ENCODE assay signal across 34 mouse cellular contexts in the genomic region with DNA sequence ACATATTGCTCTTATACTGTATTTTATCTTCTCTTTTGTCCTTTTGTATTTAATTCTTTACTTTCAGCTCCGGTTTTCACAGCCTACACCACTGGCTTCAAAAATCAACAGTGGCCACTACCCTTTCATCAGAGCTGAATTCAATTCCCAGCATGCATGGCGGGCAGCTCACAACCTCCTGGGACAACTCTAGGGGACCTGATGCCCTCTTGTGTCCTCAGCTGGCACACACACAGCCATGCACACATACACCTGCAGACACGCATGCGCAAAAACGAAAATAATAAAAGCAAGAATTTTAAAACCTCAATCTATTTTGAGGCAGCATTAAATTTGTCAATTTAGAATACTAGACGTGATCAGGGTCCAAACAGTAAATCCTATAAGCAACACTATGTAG.
"Had no signal": no experiment of that assay in that cellular context is flagged by ENCODE, and none has a peak within 500 bp of the region (broad histone marks: within the 10 kb centered on the region; RNA-seq: fewer than 3 reads in every experiment).

No protein-coding gene starts in this region.

- H3K4me3 ChIP-seq: heart, embryonic 10.5 days; heart, embryonic 12.5 days; heart, embryonic 13.5 days; heart, embryonic 15.5 days; hindbrain, embryonic 12.5 days; hindbrain, embryonic 13.5 days; hindbrain, embryonic 15.5 days; intestine, embryonic 15.5 days; kidney, embryonic 15.5 days; layer of hippocampus, adult 2 months; left cerebral cortex, adult 2 months had no signal

- H3K27ac ChIP-seq: heart, embryonic 10.5 days; heart, embryonic 13.5 days; heart, embryonic 15.5 days; hindbrain, embryonic 12.5 days; hindbrain, embryonic 13.5 days; hindbrain, embryonic 14.5 days; hindbrain, embryonic 15.5 days; hindbrain, postnatal 0 days; intestine, embryonic 15.5 days; kidney, embryonic 15.5 days; kidney, postnatal 0 days; layer of hippocampus, adult 2 months; left cerebral cortex, adult 2 months had no signal

- DNase-seq: heart, postnatal 10 days; heart, postnatal 14 days; heart, postnatal 36 days; heart, postnatal 4 days; kidney, adult 11 months; kidney, adult 18-20 months; kidney, adult 2 months; kidney, adult 8-10 months; kidney, adult 9 months; kidney, postnatal 10 days; kidney, postnatal 14 days; kidney, postnatal 25 days; kidney, postnatal 36 days; kidney, postnatal 4 days; layer of hippocampus, adult 9-11 months; layer of hippocampus, postnatal 36 days had no signal

- H3K36me3 ChIP-seq: heart, embryonic 10.5 days; heart, embryonic 12.5 days; heart, embryonic 13.5 days; heart, embryonic 15.5 days; hindbrain, embryonic 12.5 days; hindbrain, embryonic 13.5 days; hindbrain, embryonic 15.5 days; intestine, embryonic 15.5 days; kidney, embryonic 15.5 days had no signal

- H3K9ac ChIP-seq: heart, embryonic 12.5 days; heart, embryonic 13.5 days; heart, embryonic 15.5 days; hindbrain, embryonic 12.5 days; hindbrain, embryonic 13.5 days; hindbrain, embryonic 14.5 days; hindbrain, embryonic 15.5 days; intestine, embryonic 15.5 days; kidney, embryonic 15.5 days had no signal

- H3K9me3 ChIP-seq: heart, embryonic 10.5 days; heart, embryonic 12.5 days; heart, embryonic 13.5 days; heart, embryonic 15.5 days; hindbrain, embryonic 12.5 days; hindbrain, embryonic 13.5 days; hindbrain, embryonic 15.5 days; intestine, embryonic 15.5 days; kidney, embryonic 15.5 days had no signal

- ATAC-seq: hindbrain, embryonic 16.5 days; hindbrain, postnatal 0 days; inflammation-experienced regulatory T-cells, adult 6 months; intestine, embryonic 15.5 days; intestine, embryonic 16.5 days; intestine, postnatal 0 days had no signal

- H3K4me1 ChIP-seq: heart, embryonic 15.5 days; hindbrain, embryonic 12.5 days; hindbrain, embryonic 13.5 days; hindbrain, embryonic 15.5 days; intestine, embryonic 15.5 days; kidney, embryonic 15.5 days had no signal

- H3K27me3 ChIP-seq: heart, embryonic 12.5 days; heart, embryonic 13.5 days; heart, embryonic 15.5 days; hindbrain, embryonic 12.5 days; hindbrain, embryonic 13.5 days; hindbrain, embryonic 15.5 days; intestine, embryonic 15.5 days; kidney, embryonic 15.5 days had no signal
